Mouse (Mus musculus) kidney, adult 11 months (tissue): Measurements from ENCODE around the gene AU015836.
"Not testable (repeated sequence)": the region's sequence is repeated elsewhere in the genome, so short reads cannot be mapped to it uniquely, and the experiment has no call there.

Source experiments
- DNase-seq: peaks from one replicate; pipeline ENCODE4 v3.0.0; 2022

The AU015836 gene

GRCm38 (mm10) chrX:93968444-93968843 lies at the start of gene AU015836:
AU015836 (plus strand) TSS chrX:93968659.
- no peak for DNase-seq

GRCm38 (mm10) chrX:93919017-93919416 lies 49.4 kb upstream of the AU015836 start:
- no peak for DNase-seq

- DNase-seq: no peak
Observed at GRCm38 (mm10) chrX:93928379-93928778, 40.1 kb upstream of the AU015836 start.

- DNase-seq: no peak
Observed at GRCm38 (mm10) chrX:93928794-93929193, 39.7 kb upstream of the AU015836 start.

GRCm38 (mm10) chrX:93931694-93932093 lies 36.8 kb upstream of the AU015836 start:
- DNase-seq: no peak

GRCm38 (mm10) chrX:93956727-93957126 lies 11.7 kb upstream of the AU015836 start:
- peak; percentile 29 for DNase-seq

- DNase-seq: no peak
Observed at GRCm38 (mm10) chrX:93958502-93958901, 10.0 kb upstream of the AU015836 start.

- DNase-seq: no peak
Observed at GRCm38 (mm10) chrX:93980341-93980740, 11.9 kb downstream of the AU015836 start.

- no peak for DNase-seq
Observed at GRCm38 (mm10) chrX:93982193-93982592, 13.7 kb downstream of the AU015836 start.

- not testable (repeated sequence) for DNase-seq
Observed at GRCm38 (mm10) chrX:93985096-93985495, 16.6 kb downstream of the AU015836 start.

GRCm38 (mm10) chrX:94006991-94007390 lies 38.5 kb downstream of the AU015836 start:
- DNase-seq: no peak

- DNase-seq: no peak
Observed at GRCm38 (mm10) chrX:94009442-94009841, 41.0 kb downstream of the AU015836 start.

- DNase-seq: no peak
Observed at GRCm38 (mm10) chrX:94011656-94012173, 43.3 kb downstream of the AU015836 start.

- DNase-seq: peak; percentile 36
Observed at GRCm38 (mm10) chrX:94012479-94013167, 44.2 kb downstream of the AU015836 start.

- DNase-seq: no peak
Observed at GRCm38 (mm10) chrX:94016891-94017290, 48.4 kb downstream of the AU015836 start.

GRCm38 (mm10) chrX:94022264-94022874 lies 53.9 kb downstream of the AU015836 start:
- peak; percentile 22 for DNase-seq
